9 mouse cellular contexts compared by ENCODE assay signal in the genomic region with DNA sequence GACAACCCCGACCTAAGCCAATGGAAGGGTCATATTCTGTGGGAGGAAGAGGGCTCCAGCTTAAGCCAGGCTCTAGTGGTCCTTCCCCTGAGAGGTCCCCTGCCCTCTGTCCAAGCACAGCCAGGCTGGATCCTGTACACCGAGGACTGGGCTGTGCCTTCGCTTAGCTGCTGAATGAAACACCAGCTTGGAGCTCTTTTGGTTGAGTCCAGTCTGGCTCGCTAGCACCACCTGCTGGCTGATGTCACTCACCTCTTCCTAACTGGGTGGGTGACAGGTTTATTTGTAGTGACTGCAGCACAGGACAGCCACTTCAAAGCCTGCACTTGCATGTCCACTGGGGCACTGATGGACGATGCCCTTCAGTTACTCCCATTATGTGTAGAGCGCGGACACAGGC. TPM values are rescaled to one million over a fixed set of nuclear protein-coding genes. Genes with fewer than 3 reads are reported as not detected.
A peak's percentile ranks its signal among the peaks of the same experiment; 100 is the strongest.
DNase-seq lines count a peak whose midpoint lies in the region; ATAC-seq and TF ChIP-seq lines count a peak whose summit lies in the region.
"Had no signal": no experiment of that assay in that cellular context is flagged by ENCODE, and none has a peak within 500 bp of the region (broad histone marks: within the 10 kb centered on the region; RNA-seq: fewer than 3 reads in every experiment).

No protein-coding gene starts in this region.

- no peaks in the 10 kb centered on the region for H3K27me3 ChIP-seq in hindbrain, postnatal 0 days (ENCODE audit: insufficient read depth, low read length)
- H3K27me3 ChIP-seq: megakaryocyte, embryonic 14.5 days had no signal

- no peak overlapping the region for H3K4me2 ChIP-seq in hindbrain, postnatal 0 days (ENCODE audit: low read depth, low read length)

- H3K4me3 ChIP-seq in hindbrain, postnatal 0 days (ENCODE audit: low read length): no peak overlapping the region
- H3K4me3 ChIP-seq: megakaryocyte, embryonic 14.5 days had no signal

- H3K9ac ChIP-seq in hindbrain, postnatal 0 days (replicated peaks; ENCODE audit: low read length): no peak overlapping the region

- DNase-seq in T-cell, adult 2 months (ENCODE audit: low spot score): peak; percentile 63
- peak; percentile 87 to 92 for DNase-seq in cerebellum, postnatal 25 days
- DNase-seq in gastrocnemius, adult 18-20 months (ENCODE audit: low spot score): peak; percentile 89
- peak; percentile 91 for DNase-seq in hindbrain, postnatal 0 days (ENCODE audit: low spot score)
- peak; percentile 77 to 89 for DNase-seq in left cerebral cortex, adult 18-20 months (ENCODE audit: low spot score in 2 of 2)
- peak; percentile 46 for DNase-seq in right cerebral cortex, postnatal 25 days
- peak; percentile 88 for DNase-seq in urinary bladder, postnatal 14 days (ENCODE audit: low spot score)

- H3K9me3 ChIP-seq in hindbrain, postnatal 0 days (ENCODE audit: low read length): no peaks in the 10 kb centered on the region
- H3K9me3 ChIP-seq: megakaryocyte, embryonic 14.5 days had no signal

- H3K4me1 ChIP-seq in hindbrain, postnatal 0 days (ENCODE audit: insufficient read depth, low read length): no peaks in the 10 kb centered on the region

- peak; percentile 76 for ATAC-seq in hindbrain, postnatal 0 days
- peak; percentile 83 for ATAC-seq in megakaryocyte progenitor cell, adult 5-6 weeks (replicated peaks; ENCODE audit: poor library complexity)

- H3K36me3 ChIP-seq in hindbrain, postnatal 0 days (ENCODE audit: insufficient read depth, low read length): peaks cover 60% of the 10 kb centered on the region

- no peak overlapping the region for H3K27ac ChIP-seq in hindbrain, postnatal 0 days

- 47% methylated on average over 7 of the region's 7 CpGs for WGBS in hindbrain, postnatal 0 days

- peak; percentile 96 for TF ChIP-seq CTCF in hindbrain, postnatal 0 days (IDR thresholded peaks at IDR 0.05; ENCODE audit: low read depth)

RNA-seq across cellular contexts. Expression of gene 1700088E04Rik, which starts 7.5 kb away (rescaled TPM):
- 1 to 10 TPM; 1.1 to 1.2 TPM for total RNA-seq in gastrocnemius, adult 18-20 months (2021)
- 6.0 and 10.1 TPM in 2 replicates for total RNA-seq in hindbrain, postnatal 0 days (2014; rRNA removed)
- 18.0 and 21.4 TPM in 2 replicates for polyA plus RNA-seq in hindbrain, postnatal 0 days (2015; fragmentation: Nextera tagmentation; extraction: Ambion mirVana)
- 10 to 100 TPM in 1 of 2 experiments, 1 to 10 TPM in 1; 7.3 to 10.8 TPM for total RNA-seq in left cerebral cortex, adult 18-20 months (2021)
- 0.99 TPM in 1 of 2 replicates, not detected in the other for total RNA-seq in megakaryocyte progenitor cell, adult 5-6 weeks (2015)
- not detected in 2 replicates for total RNA-seq in megakaryocyte progenitor cell, adult 5-6 weeks (2017)

RNA-seq across cellular contexts. Expression of gene Polr2f, which starts 7.7 kb away (rescaled TPM):
- total RNA-seq in gastrocnemius, adult 18-20 months (2021): 10 to 100 TPM; 69.3 to 76.8 TPM
- total RNA-seq in hindbrain, postnatal 0 days (2014; rRNA removed): 49.9 and 50.1 TPM in 2 replicates
- polyA plus RNA-seq in hindbrain, postnatal 0 days (2015; fragmentation: Nextera tagmentation; extraction: Ambion mirVana): 326 and 334 TPM in 2 replicates
- total RNA-seq in left cerebral cortex, adult 18-20 months (2021): 100 to 1,000 TPM; 102 to 111 TPM
- 76.7 and 114 TPM in 2 replicates for total RNA-seq in megakaryocyte progenitor cell, adult 5-6 weeks (2015)
- total RNA-seq in megakaryocyte progenitor cell, adult 5-6 weeks (2017): 88.6 and 104 TPM in 2 replicates

RNA-seq across cellular contexts. Expression of gene Sox10, which starts 16.5 kb away (rescaled TPM):
- 1 to 10 TPM; 1.0 to 1.3 TPM for total RNA-seq in gastrocnemius, adult 18-20 months (2021)
- 36.2 and 40.3 TPM in 2 replicates for total RNA-seq in hindbrain, postnatal 0 days (2014; rRNA removed)
- polyA plus RNA-seq in hindbrain, postnatal 0 days (2015; fragmentation: Nextera tagmentation; extraction: Ambion mirVana): 14.2 and 15.2 TPM in 2 replicates
- total RNA-seq in left cerebral cortex, adult 18-20 months (2021): 10 to 100 TPM; 19.6 to 26.1 TPM
- total RNA-seq in megakaryocyte progenitor cell, adult 5-6 weeks (2015): not detected in 2 replicates
- not detected in 2 replicates for total RNA-seq in megakaryocyte progenitor cell, adult 5-6 weeks (2017)

RNA-seq across cellular contexts. Expression of gene Micall1, which starts 39.8 kb away (rescaled TPM):
- total RNA-seq in gastrocnemius, adult 18-20 months (2021): 10 to 100 TPM; 10.3 to 10.8 TPM
- total RNA-seq in hindbrain, postnatal 0 days (2014; rRNA removed): 28.1 and 36.4 TPM in 2 replicates
- polyA plus RNA-seq in hindbrain, postnatal 0 days (2015; fragmentation: Nextera tagmentation; extraction: Ambion mirVana): 8.0 and 9.5 TPM in 2 replicates
- 10 to 100 TPM; 22.2 to 26.8 TPM for total RNA-seq in left cerebral cortex, adult 18-20 months (2021)
- total RNA-seq in megakaryocyte progenitor cell, adult 5-6 weeks (2015): 4.8 and 5.6 TPM in 2 replicates
- total RNA-seq in megakaryocyte progenitor cell, adult 5-6 weeks (2017): 3.6 and 5.5 TPM in 2 replicates

Comparison
In these comparisons a context has a peak if more than half of its experiments do, and no peak if none do; other contexts are left out.
1. RNA of gene Sox10, which starts 16.5 kb away (total RNA-seq): 36.2 to 40.3 TPM in hindbrain, postnatal 0 days and 19.6 to 26.1 TPM in left cerebral cortex, adult 18-20 months; 1.0 to 1.3 TPM in gastrocnemius, adult 18-20 months and not detected in megakaryocyte progenitor cell, adult 5-6 weeks; every median in the first group is over 4 times any median in the second.
2. Peak in every context shown above with its lines, with median percentiles within 50 percentile points of each other: DNase-seq.